Mouse (Mus musculus) Patski (cell line): Measurements from ENCODE around the gene Zfp672. TPM values are rescaled to one million over a fixed set of nuclear protein-coding genes. Genes with fewer than 3 reads are reported as not detected.
A peak's percentile ranks its signal among the peaks of the same experiment; 100 is the strongest.
"Not testable (repeated sequence)": the region's sequence is repeated elsewhere in the genome, so short reads cannot be mapped to it uniquely, and the experiment has no call there.

Source experiments
- ATAC-seq: fragments of 100-300 bp; one replicate; pipeline ENCODE4 v1.8.0; 2021
- CTCF ChIA-PET: fragments of 350-600 bp; sonication (Branson Sonifier 250); formaldehyde crosslinking; loops from one replicate; lab custom pipeline; 2022; ENCODE audit warnings: inconsistent platforms; lab: Charles Lee
- POLR2A ChIA-PET: fragments of 350-600 bp; sonication (Branson Sonifier 250); formaldehyde crosslinking; loops from one replicate; lab custom pipeline; 2022; ENCODE audit warnings: antibody characterized with exemption, inconsistent platforms; lab: Charles Lee
- DNase-seq: peaks from one replicate; pipeline ENCODE4 v3.0.0-alpha.2; 2011; ENCODE audit warnings: low read depth, low spot score
- H3K27me3 ChIP-seq: fragments of 371-371 bp; one replicate; pipeline ENCODE4 v1.5.1; 2021
- CTCF ChIP-seq: fragments of 100-300 bp; IDR thresholded peaks from one replicate; pipeline ENCODE4 v1.5.1; 2021
- in situ Hi-C: fragments of 300-500 bp; cut with MboI; formaldehyde crosslinking; loops from 3 replicates; pipeline ENCODE4 v1.11.1; 2018; ENCODE audit warnings: low pct_unique_long_range_greater_than_20kb, mixed read lengths
- polyA plus RNA-seq: library from polyadenylated mRNA; unstranded; gene quantifications from one replicate; pipeline ENCODE4 v1.2.3, GENCODE M21; 2021

Zfp672 gene
- polyA plus RNA-seq, 1 experiment from 2014 or later: 23.1 TPM

GRCm38 (mm10) chr11:58307411-58308080 lies 22.6 kb downstream of the Zfp672 start:
- no peaks in the 10 kb centered on the region for H3K27me3 ChIP-seq
- POLR2A ChIA-PET: interaction anchor here (1.1 to 1.9 kb wide), 3 partner anchors 9 to 109 kb away, joined by 3 to 9 read pairs (median 3); no protein-coding TSS in a partner anchor
- DNase-seq: no peak
- TF ChIP-seq CTCF: no peak
- ATAC-seq: peak; percentile 45
- in situ Hi-C loops: no loop called here
- CTCF ChIA-PET: interaction anchor here (1.1 to 1.9 kb wide), 5 partner anchors 9 to 157 kb away, joined by 3 to 6 read pairs (median 5); partner anchors contain the start of genes Sh3bp5l and Zfp672

- DNase-seq (no peak), ATAC-seq (peak; percentile 49)
- ChIA-PET CTCF (interaction anchor here (1.1 kb wide), 1 partner anchor 157 kb away, joined by 3 read pairs; no protein-coding TSS in a partner anchor), POLR2A (interaction anchor here (0.5 to 1.9 kb wide), 4 partner anchors 9 to 654 kb away, joined by 3 to 9 read pairs (median 3); no protein-coding TSS in a partner anchor)
- TF ChIP-seq CTCF: no peak
- H3K27me3 ChIP-seq: no peaks in the 10 kb centered on the region
- in situ Hi-C loops: no loop called here
Observed at GRCm38 (mm10) chr11:58306860-58307308, 23.3 kb downstream of the Zfp672 start, which contains the start of gene Zfp692. Gene Zfp692, plus strand, starts transcription at chr11:58307069.

- H3K27me3 ChIP-seq, ATAC-seq, CTCF ChIA-PET, DNase-seq, in situ Hi-C loops: not testable (repeated sequence)
- POLR2A ChIA-PET: interaction anchor here (0.6 kb wide), 1 partner anchor 48 kb away, joined by 3 read pairs; no protein-coding TSS in a partner anchor
Observed at GRCm38 (mm10) chr11:58305299-58305698, 24.8 kb downstream of the Zfp672 start.

- ATAC-seq: no peak
- ChIA-PET CTCF (interaction anchor here (1.4 kb wide), 1 partner anchor 14 kb away, joined by 3 read pairs; no protein-coding TSS in a partner anchor), POLR2A (no interaction called here)
- H3K27me3 ChIP-seq: no peaks in the 10 kb centered on the region
- no peak for TF ChIP-seq CTCF
- DNase-seq: no peak
- in situ Hi-C loops: no loop called here
Observed at GRCm38 (mm10) chr11:58303594-58303993, 26.5 kb downstream of the Zfp672 start.

- CTCF ChIA-PET: interaction anchor here (1.3 to 1.7 kb wide), 3 partner anchors 15 to 196 kb away, joined by 3 to 5 read pairs (median 4); no protein-coding TSS in a partner anchor
Observed at GRCm38 (mm10) chr11:58302774-58303445, 27.2 kb downstream of the Zfp672 start.

GRCm38 (mm10) chr11:58301837-58302754 lies 28.0 kb downstream of the Zfp672 start:
- in situ Hi-C loops: no loop called here
- TF ChIP-seq CTCF: no peak
- peak; percentile 72 for ATAC-seq
- CTCF ChIA-PET: interaction anchor here (0.7 to 1.7 kb wide), 8 partner anchors 16 to 336 kb away, joined by 3 to 5 read pairs (median 3); no protein-coding TSS in a partner anchor
- H3K27me3 ChIP-seq: no peaks in the 10 kb centered on the region
- DNase-seq: peak; percentile 97
- POLR2A ChIA-PET: interaction anchor here (0.7 kb wide), 1 partner anchor 197 kb away, joined by 4 read pairs; no protein-coding TSS in a partner anchor

More at GRCm38 (mm10) chr11:58302774-58303445, 27.2 kb downstream of the Zfp672 start:
- DNase-seq: no peak
- POLR2A ChIA-PET: interaction anchor here (0.7 kb wide), 1 partner anchor 196 kb away, joined by 4 read pairs; no protein-coding TSS in a partner anchor
- in situ Hi-C loops: no loop called here
- ATAC-seq: peak; percentile 29
- H3K27me3 ChIP-seq: no peaks in the 10 kb centered on the region
- no peak for TF ChIP-seq CTCF

GRCm38 (mm10) chr11:58301057-58301456 lies 29.1 kb downstream of the Zfp672 start:
- ATAC-seq: no peak
- TF ChIP-seq CTCF: peak; percentile 87
- CTCF ChIA-PET: interaction anchor here (1.1 kb wide), 1 partner anchor 39 kb away, joined by 3 read pairs; no protein-coding TSS in a partner anchor
- no peaks in the 10 kb centered on the region for H3K27me3 ChIP-seq
- in situ Hi-C loops: no loop called here
- POLR2A ChIA-PET: no interaction called here
- DNase-seq: no peak

GRCm38 (mm10) chr11:58297396-58297795 lies 32.7 kb downstream of the Zfp672 start:
- CTCF ChIA-PET: interaction anchor here (1.0 kb wide), 1 partner anchor 43 kb away, joined by 3 read pairs; no protein-coding TSS in a partner anchor
- in situ Hi-C loops: no loop called here
- DNase-seq (no peak), ATAC-seq (no peak)
- H3K27me3 ChIP-seq: no peaks in the 10 kb centered on the region
- POLR2A ChIA-PET: no interaction called here
- TF ChIP-seq CTCF: no peak

- no peaks in the 10 kb centered on the region for H3K27me3 ChIP-seq
- in situ Hi-C loops: no loop called here
- DNase-seq: no peak
- ATAC-seq: no peak
- ChIA-PET POLR2A (no interaction called here), CTCF (no interaction called here)
- no peak for TF ChIP-seq CTCF
Observed at GRCm38 (mm10) chr11:58292791-58293190, 37.3 kb downstream of the Zfp672 start.
